ENCODE assay signal across 26 mouse cellular contexts in genomic region chr7:51631171-51631570, GRCm38 (mm10). TPM values are rescaled to one million over a fixed set of nuclear protein-coding genes. Genes with fewer than 3 reads are reported as not detected.
DNase-seq lines count a peak whose midpoint lies in the region; ATAC-seq lines count a peak whose summit lies in the region.
"Had no signal": no experiment of that assay in that cellular context is flagged by ENCODE, and none has a peak within 500 bp of the region (broad histone marks: within the 10 kb centered on the region; RNA-seq: fewer than 3 reads in every experiment).

No protein-coding gene starts in this region.

- H3K36me3 ChIP-seq in hindbrain, embryonic 11.5 days (ENCODE audit: control insufficient read depth, insufficient read depth, low read length): no peaks in the 10 kb centered on the region
- H3K36me3 ChIP-seq in hindbrain, embryonic 10.5 days: no peaks in the 10 kb centered on the region
- H3K36me3 ChIP-seq in hindbrain, embryonic 13.5 days: no peaks in the 10 kb centered on the region
- peaks cover 12% of the 10 kb centered on the region; the same call in 1 of the 2 replicates for H3K36me3 ChIP-seq in midbrain, embryonic 14.5 days (ENCODE audit: control insufficient read depth, insufficient read depth, low read length)
- H3K36me3 ChIP-seq: G1E; heart, embryonic 13.5 days; lung, embryonic 15.5 days had no signal

- ATAC-seq in hindbrain, embryonic 11.5 days (ENCODE audit: low FRiP score): no peak
- ATAC-seq in hindbrain, embryonic 13.5 days (ENCODE audit: low FRiP score): no peak
- ATAC-seq in midbrain, embryonic 14.5 days (ENCODE audit: low FRiP score, low TSS enrichment): no peak
- no peak for ATAC-seq in megakaryocyte-erythroid progenitor cell, adult 5-6 weeks (replicated peaks; ENCODE audit: low FRiP score, low TSS enrichment, poor library complexity, severe bottlenecking)
- no peak for ATAC-seq in frontal cortex, adult (ENCODE audit: low TSS enrichment)
- ATAC-seq: activated CD4-positive, CD25-positive, alpha-beta regulatory T cell, adult 4 months; intestine, postnatal 0 days had no signal

- no peak overlapping the region for H3K9ac ChIP-seq in hindbrain, embryonic 11.5 days (ENCODE audit: low read depth, low read length)
- peak overlapping the region; percentile 73 for H3K9ac ChIP-seq in hindbrain, embryonic 13.5 days
- H3K9ac ChIP-seq in midbrain, embryonic 14.5 days (replicated peaks; ENCODE audit: low read length): peak overlapping the region; percentile 52
- H3K9ac ChIP-seq: heart, embryonic 13.5 days; liver, embryonic 14.5 days; lung, embryonic 15.5 days had no signal

- peak overlapping the region; percentile 42; the same call in 1 of the 2 replicates for H3K27ac ChIP-seq in hindbrain, embryonic 11.5 days (ENCODE audit: low read depth, low read length)
- H3K27ac ChIP-seq in hindbrain, embryonic 10.5 days: no peak overlapping the region
- H3K27ac ChIP-seq in hindbrain, embryonic 13.5 days: peak overlapping the region; percentile 92
- peak overlapping the region; percentile 81 for H3K27ac ChIP-seq in midbrain, embryonic 14.5 days (replicated peaks; ENCODE audit: low read depth, low read length)
- H3K27ac ChIP-seq: heart, embryonic 13.5 days; liver, embryonic 14.5 days; lung, embryonic 15.5 days; macrophage had no signal

- no peak for DNase-seq in hindbrain, embryonic 11.5 days (ENCODE audit: low spot score)
- DNase-seq in hindbrain, embryonic 10.5 days (ENCODE audit: low spot score): no peak
- DNase-seq in midbrain, embryonic 14.5 days: peak; percentile 40
- no peak for DNase-seq in adrenal gland, postnatal 14 days
- DNase-seq: adrenal gland, postnatal 10 days; cerebellum, adult 11-12 months; heart, adult 18-20 months; heart, postnatal 4 days; layer of hippocampus, postnatal 36 days; right cerebral cortex, postnatal 14 days; spleen, adult 18-20 months; thymus, postnatal 25 days had no signal

- no peaks in the 10 kb centered on the region for H3K9me3 ChIP-seq in hindbrain, embryonic 11.5 days (ENCODE audit: control insufficient read depth, low read length)
- no peaks in the 10 kb centered on the region for H3K9me3 ChIP-seq in hindbrain, embryonic 10.5 days
- no peaks in the 10 kb centered on the region for H3K9me3 ChIP-seq in hindbrain, embryonic 13.5 days
- H3K9me3 ChIP-seq in midbrain, embryonic 14.5 days (ENCODE audit: control insufficient read depth, low read length): no peaks in the 10 kb centered on the region
- H3K9me3 ChIP-seq: heart, embryonic 13.5 days; lung, embryonic 15.5 days had no signal

- H3K4me2 ChIP-seq in hindbrain, embryonic 11.5 days (replicated peaks; ENCODE audit: low read depth, low read length): no peak overlapping the region
- H3K4me2 ChIP-seq in hindbrain, embryonic 13.5 days: peak overlapping the region; percentile 58
- peak overlapping the region; percentile 74 for H3K4me2 ChIP-seq in midbrain, embryonic 14.5 days (ENCODE audit: low read length)
- H3K4me2 ChIP-seq: heart, embryonic 13.5 days; lung, embryonic 15.5 days had no signal

- H3K27me3 ChIP-seq in hindbrain, embryonic 11.5 days (ENCODE audit: control insufficient read depth, insufficient read depth, low read length): peaks cover 24% of the 10 kb centered on the region
- peaks cover 66% of the 10 kb centered on the region for H3K27me3 ChIP-seq in hindbrain, embryonic 10.5 days (ENCODE audit: insufficient read depth, poor library complexity, severe bottlenecking)
- peaks cover 34% of the 10 kb centered on the region for H3K27me3 ChIP-seq in hindbrain, embryonic 13.5 days
- H3K27me3 ChIP-seq in midbrain, embryonic 14.5 days (ENCODE audit: control insufficient read depth, insufficient read depth, low read length): no peaks in the 10 kb centered on the region; the same call in 1 of the 2 replicates

- no peaks in the 10 kb centered on the region for H3K4me1 ChIP-seq in hindbrain, embryonic 11.5 days (replicated peaks; ENCODE audit: control insufficient read depth, insufficient read depth, low read length)
- peaks cover 20% of the 10 kb centered on the region for H3K4me1 ChIP-seq in hindbrain, embryonic 10.5 days (replicated peaks)
- peaks cover 17% of the 10 kb centered on the region for H3K4me1 ChIP-seq in hindbrain, embryonic 13.5 days (replicated peaks)
- H3K4me1 ChIP-seq in midbrain, embryonic 14.5 days (ENCODE audit: control insufficient read depth, insufficient read depth, low read length): no peaks in the 10 kb centered on the region
- H3K4me1 ChIP-seq: heart, embryonic 13.5 days; lung, embryonic 15.5 days had no signal

- WGBS in hindbrain, embryonic 11.5 days: 66% methylated on average over 3 of the region's 3 CpGs
- 62% methylated on average over 3 of the region's 3 CpGs for WGBS in hindbrain, embryonic 10.5 days
- WGBS in hindbrain, embryonic 13.5 days: 63% methylated on average over 3 of the region's 3 CpGs
- 47% methylated on average over 3 of the region's 3 CpGs for WGBS in midbrain, embryonic 14.5 days

- no peak overlapping the region for H3K4me3 ChIP-seq in hindbrain, embryonic 11.5 days (ENCODE audit: low read depth, low read length)
- H3K4me3 ChIP-seq in hindbrain, embryonic 10.5 days: no peak overlapping the region
- H3K4me3 ChIP-seq in hindbrain, embryonic 13.5 days: peak overlapping the region; percentile 32
- H3K4me3 ChIP-seq in midbrain, embryonic 14.5 days (replicated peaks; ENCODE audit: low read depth, low read length): peak overlapping the region; percentile 33
- H3K4me3 ChIP-seq: heart, embryonic 13.5 days; lung, embryonic 15.5 days had no signal

RNA-seq across cellular contexts. Expression of gene Slc17a6, which starts 9.4 kb away (rescaled TPM):
- polyA plus RNA-seq in hindbrain, embryonic 11.5 days (2014; fragmentation: Nextera tagmentation; extraction: Ambion mirVana): 33.2 and 34.9 TPM in 2 replicates
- 6.4 and 16.1 TPM in 2 replicates for polyA plus RNA-seq in hindbrain, embryonic 10.5 days (2016; fragmentation: Nextera tagmentation; extraction: Ambion mirVana)
- 78.6 and 80.9 TPM in 2 replicates for polyA plus RNA-seq in hindbrain, embryonic 13.5 days (2015; fragmentation: Nextera tagmentation; extraction: Ambion mirVana)
- 102 and 111 TPM in 2 replicates for polyA plus RNA-seq in midbrain, embryonic 14.5 days (2014; fragmentation: Nextera tagmentation; extraction: Ambion mirVana)
- total RNA-seq in adrenal gland, postnatal 14 days (2021): 0.53 and 0.56 TPM in 2 replicates
- not detected in 2 replicates for total RNA-seq in megakaryocyte-erythroid progenitor cell, adult 5-6 weeks (2014; fragmentation: Nextera tagmentation)
- not detected in 2 replicates for total RNA-seq in megakaryocyte-erythroid progenitor cell, adult 5-6 weeks (2017)
- total RNA-seq: gastrocnemius, adult 8-10 months; heart, adult 18-20 months; heart, postnatal 4 days; monocyte, adult 5-6 weeks; neutrophil, adult 5-6 weeks had no signal
- polyA plus RNA-seq: activated CD4-positive, CD25-positive, alpha-beta regulatory T cell, adult 4 months; G1E; kidney, embryonic 16.5 days; liver, embryonic 14.5 days; macrophage had no signal

Comparison
In these comparisons a context has a peak if more than half of its experiments do, and no peak if none do; other contexts are left out.
1. H3K4me3 ChIP-seq: peak in hindbrain, embryonic 13.5 days (single experiment) and midbrain, embryonic 14.5 days (single experiment); none in hindbrain, embryonic 11.5 days (single experiment) and hindbrain, embryonic 10.5 days (single experiment).